Mouse (Mus musculus): ENCODE measurements around the gene Tpx2. TPM values are rescaled to one million over a fixed set of nuclear protein-coding genes. Genes with fewer than 3 reads are reported as not detected.

The Tpx2 gene
- total and polyA plus RNA-seq, 2 experiments from 2014 or later, result 8.1 to 14.3 TPM

DNA sequence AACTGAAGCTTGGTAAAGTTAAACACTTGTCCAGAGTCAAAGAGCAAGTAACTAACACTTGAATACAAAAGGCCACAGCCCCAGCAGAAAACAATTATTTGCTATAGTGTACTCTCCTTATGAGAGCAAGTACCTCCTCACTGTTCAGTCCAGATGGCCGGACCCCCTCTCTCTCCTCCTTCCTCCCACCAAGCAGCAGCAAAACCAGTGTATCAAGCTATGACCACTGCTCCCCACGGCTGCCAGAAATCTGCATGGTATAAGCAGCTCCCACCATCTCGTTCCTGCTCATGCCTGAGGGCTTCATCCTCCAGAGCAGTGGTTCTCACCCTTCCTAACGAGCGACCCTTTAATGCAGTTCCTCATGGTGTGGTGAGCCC, 42.7 kb upstream of the Tpx2 start:
- DNase-seq (ENCODE audit: low spot score) (no peak), ATAC-seq (0 out of 2 replicates have a peak, but pooled peaks have one; percentile 11)
- Histone ChIP-seq H3K4me1 (ENCODE audit: insufficient read depth, low read length) (0 out of 2 replicates have a peak, but pooled peaks cover 8% of the 10 kb centered on the region), H3K27me3 (ENCODE audit: insufficient read depth, low read length) (no peaks in the 10 kb centered on the region), H3K4me3 (ENCODE audit: low read length) (no peak overlapping the region), H3K4me2 (ENCODE audit: low read depth, low read length) (no peak overlapping the region), H3K9me3 (ENCODE audit: low read length) (no peaks in the 10 kb centered on the region), H3K9ac (replicated peaks; ENCODE audit: low read length) (no peak overlapping the region), H3K27ac (peak overlapping the region; percentile 52; the same call in 1 of the 2 replicates), H3K36me3 (ENCODE audit: insufficient read depth, low read length) (no peaks in the 10 kb centered on the region)
- 45% methylated on average over 5 of the region's 5 CpGs for WGBS
- no peak for TF ChIP-seq CTCF (IDR thresholded peaks at IDR 0.05; ENCODE audit: low read depth)

DNA sequence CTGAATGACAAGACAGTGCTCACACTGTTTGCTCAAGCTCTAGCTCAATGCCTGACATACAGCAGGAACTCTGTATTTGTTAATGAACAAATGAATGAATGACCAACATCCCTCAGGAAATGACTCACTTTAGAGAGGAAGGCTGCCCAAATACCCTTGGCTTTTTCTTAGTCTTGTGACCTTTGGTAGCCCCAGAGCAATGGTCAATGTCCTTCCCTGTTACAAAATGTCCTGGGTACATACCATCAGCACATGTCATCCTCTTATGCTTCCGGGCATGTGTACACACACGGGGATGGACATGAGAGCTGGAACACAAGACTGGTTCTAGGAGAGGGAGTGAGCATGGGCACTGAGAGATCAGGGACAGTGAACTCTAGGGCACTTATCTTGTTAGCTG, 41.7 kb upstream of the Tpx2 start:
- Histone ChIP-seq H3K4me1 (ENCODE audit: insufficient read depth, low read length) (0 out of 2 replicates have a peak, but pooled peaks cover 8% of the 10 kb centered on the region), H3K36me3 (ENCODE audit: insufficient read depth, low read length) (no peaks in the 10 kb centered on the region), H3K9ac (replicated peaks; ENCODE audit: low read length) (no peak overlapping the region), H3K9me3 (ENCODE audit: low read length) (no peaks in the 10 kb centered on the region), H3K4me2 (ENCODE audit: low read depth, low read length) (no peak overlapping the region), H3K27me3 (ENCODE audit: insufficient read depth, low read length) (no peaks in the 10 kb centered on the region), H3K27ac (no peak overlapping the region), H3K4me3 (ENCODE audit: low read length) (no peak overlapping the region)
- DNase-seq (ENCODE audit: low spot score), result no peak
- 87% methylated on average over 2 of the region's 2 CpGs for WGBS
- ATAC-seq, result no peak
- no peak for TF ChIP-seq CTCF (IDR thresholded peaks at IDR 0.05; ENCODE audit: low read depth)

DNA sequence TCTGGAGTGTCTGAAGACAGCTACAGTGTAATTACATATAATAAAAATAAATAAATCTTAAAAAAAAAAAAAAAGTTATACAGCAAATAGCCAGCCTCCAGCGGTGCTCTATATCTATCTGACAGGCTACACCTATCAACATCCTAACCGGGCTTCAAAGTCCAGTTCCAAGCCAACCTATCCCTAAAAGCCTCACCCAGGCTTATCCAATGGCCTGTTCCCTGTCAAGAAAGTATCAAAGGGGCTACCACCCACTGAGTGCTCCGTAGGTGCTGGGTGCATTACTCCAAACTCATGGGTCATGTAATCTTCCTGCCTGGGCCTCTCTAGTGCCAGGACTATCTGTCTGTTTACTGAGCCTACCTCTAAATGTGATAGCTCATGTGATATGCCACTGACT, 39.6 kb upstream of the Tpx2 start:
- Histone ChIP-seq H3K27me3 (ENCODE audit: insufficient read depth, low read length) (no peaks in the 10 kb centered on the region), H3K9me3 (ENCODE audit: low read length) (no peaks in the 10 kb centered on the region), H3K4me3 (ENCODE audit: low read length) (no peak overlapping the region), H3K27ac (no peak overlapping the region), H3K36me3 (ENCODE audit: insufficient read depth, low read length) (no peaks in the 10 kb centered on the region), H3K4me1 (ENCODE audit: insufficient read depth, low read length) (0 out of 2 replicates have a peak, but pooled peaks cover 8% of the 10 kb centered on the region), H3K9ac (replicated peaks; ENCODE audit: low read length) (no peak overlapping the region), H3K4me2 (ENCODE audit: low read depth, low read length) (no peak overlapping the region)
- TF ChIP-seq CTCF (IDR thresholded peaks at IDR 0.05; ENCODE audit: low read depth), result no peak
- 89% methylated on average over 3 of the region's 3 CpGs for WGBS
- DNase-seq (ENCODE audit: low spot score) (no peak), ATAC-seq (no peak)

DNA sequence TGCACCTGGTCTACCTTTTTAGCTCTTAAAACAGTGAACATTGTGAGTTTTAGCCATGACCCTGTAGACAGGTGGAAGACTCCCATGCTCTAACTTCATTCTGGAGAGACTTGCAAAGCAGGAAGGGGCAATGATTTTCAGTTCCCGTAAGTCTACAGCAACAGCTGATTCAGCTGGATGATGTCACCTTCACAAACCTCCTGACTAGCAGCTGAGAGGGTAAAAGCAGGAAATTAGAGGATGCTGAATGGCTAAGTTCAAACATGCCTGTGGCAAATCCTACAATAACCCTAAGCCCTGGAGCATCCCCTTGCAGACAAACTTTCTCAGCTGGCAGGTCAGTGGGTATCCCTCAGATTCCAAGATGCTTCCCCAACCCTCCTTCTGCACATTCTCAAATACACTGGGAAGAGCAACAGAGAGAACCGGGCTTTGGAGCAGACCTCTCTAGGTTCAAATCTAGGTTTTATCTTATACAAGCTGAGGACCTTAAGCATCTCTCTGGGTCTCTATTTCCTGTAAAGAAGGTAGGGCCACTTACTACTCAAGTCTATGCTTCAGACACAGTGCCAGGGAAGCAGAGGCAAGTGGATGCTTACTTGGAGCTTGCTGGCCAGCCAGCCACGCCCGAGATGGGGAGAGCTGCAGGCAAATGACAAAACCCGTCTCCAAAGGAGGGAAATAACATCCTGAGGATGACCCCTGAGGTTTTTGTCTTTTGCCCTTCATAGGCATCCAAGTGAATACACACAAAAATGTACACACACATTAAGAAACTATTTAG, 37.4 kb upstream of the Tpx2 start:
- H3K27ac ChIP-seq, result no peak overlapping the region
- no peak overlapping the region for H3K4me2 ChIP-seq (ENCODE audit: low read depth, low read length)
- H3K4me3 ChIP-seq (ENCODE audit: low read length), result no peak overlapping the region
- no peak for TF ChIP-seq CTCF (IDR thresholded peaks at IDR 0.05; ENCODE audit: low read depth)
- no peak for DNase-seq (ENCODE audit: low spot score)
- no peaks in the 10 kb centered on the region for H3K36me3 ChIP-seq (ENCODE audit: insufficient read depth, low read length)
- WGBS, result 86% methylated on average over 5 of the region's 5 CpGs
- H3K9me3 ChIP-seq (ENCODE audit: low read length), result no peaks in the 10 kb centered on the region
- no peak for ATAC-seq
- H3K27me3 ChIP-seq (ENCODE audit: insufficient read depth, low read length), result no peaks in the 10 kb centered on the region
- H3K4me1 ChIP-seq (ENCODE audit: insufficient read depth, low read length), result no peaks in the 10 kb centered on the region
- H3K9ac ChIP-seq (replicated peaks; ENCODE audit: low read length), result no peak overlapping the region

DNA sequence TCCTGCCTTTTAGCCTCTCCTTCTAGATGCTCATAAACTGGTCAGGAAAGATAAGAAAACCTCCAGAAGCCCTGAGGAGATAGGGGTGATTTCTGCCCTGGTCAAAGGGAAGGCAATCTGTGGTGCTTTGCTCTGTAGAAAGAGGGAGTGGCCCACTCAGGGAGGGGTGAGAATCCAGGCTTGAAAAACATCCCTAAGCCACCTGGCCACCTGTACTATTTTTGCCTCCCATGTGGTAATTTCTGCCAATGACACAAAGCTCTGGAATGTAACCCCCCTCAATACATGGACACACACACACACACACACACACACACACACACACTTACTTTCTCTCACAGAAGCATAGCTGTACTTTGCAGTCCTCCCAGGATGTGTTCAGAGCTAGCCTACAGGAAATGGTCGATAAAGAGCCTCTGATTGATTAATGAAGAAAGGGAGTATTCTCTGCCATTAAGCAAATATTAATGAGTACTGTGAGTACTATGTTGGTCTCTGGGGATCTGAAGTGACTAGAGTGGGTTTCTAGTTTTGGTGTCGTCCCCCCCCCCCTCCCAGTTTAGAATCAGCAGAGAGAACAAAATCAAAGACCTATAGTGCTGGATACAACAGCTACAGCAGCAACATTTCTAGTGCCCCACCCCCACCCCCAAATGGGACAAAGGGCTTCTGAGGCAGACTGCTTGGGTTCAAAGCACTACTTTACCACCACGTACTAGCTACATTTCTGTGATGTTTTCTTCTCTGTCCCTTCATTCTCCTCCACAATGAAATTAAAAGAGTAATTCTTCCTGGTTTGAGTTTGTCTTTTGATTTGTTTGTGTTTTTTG, 36.2 kb upstream of the Tpx2 start:
- no peak for TF ChIP-seq CTCF (IDR thresholded peaks at IDR 0.05; ENCODE audit: low read depth)
- Histone ChIP-seq H3K4me3 (ENCODE audit: low read length) (no peak overlapping the region), H3K27me3 (ENCODE audit: insufficient read depth, low read length) (no peaks in the 10 kb centered on the region), H3K4me2 (ENCODE audit: low read depth, low read length) (no peak overlapping the region), H3K4me1 (ENCODE audit: insufficient read depth, low read length) (peaks cover 3% of the 10 kb centered on the region; the same call in 1 of the 2 replicates), H3K9me3 (ENCODE audit: low read length) (no peaks in the 10 kb centered on the region), H3K27ac (no peak overlapping the region), H3K36me3 (ENCODE audit: insufficient read depth, low read length) (no peaks in the 10 kb centered on the region), H3K9ac (replicated peaks; ENCODE audit: low read length) (no peak overlapping the region)
- WGBS, result 53% methylated on average over 3 of the region's 3 CpGs
- ATAC-seq, result no peak
- no peak for DNase-seq (ENCODE audit: low spot score)

DNA sequence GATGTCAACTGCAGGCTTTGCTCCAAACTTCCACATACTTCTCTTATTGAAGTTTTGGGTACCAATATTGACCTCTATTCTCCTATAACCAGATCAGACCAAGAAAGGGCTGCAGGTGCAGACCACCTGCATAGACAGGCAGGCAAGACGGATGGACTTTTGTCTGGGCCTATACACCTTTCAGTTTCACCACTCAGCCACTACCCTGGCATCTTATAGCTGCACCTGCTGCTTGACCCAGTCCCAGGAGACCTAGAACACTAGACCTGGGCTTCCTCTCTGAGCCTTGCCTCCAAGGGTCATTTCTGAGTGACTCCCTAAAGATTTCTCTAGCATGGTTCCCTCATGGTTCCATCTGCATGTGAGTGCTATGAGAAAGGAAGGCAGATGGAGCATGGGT, 34.5 kb upstream of the Tpx2 start:
- TF ChIP-seq CTCF (IDR thresholded peaks at IDR 0.05; ENCODE audit: low read depth), result no peak
- Histone ChIP-seq H3K4me3 (ENCODE audit: low read length) (no peak overlapping the region), H3K4me1 (ENCODE audit: insufficient read depth, low read length) (peaks cover 14% of the 10 kb centered on the region), H3K27ac (no peak overlapping the region), H3K36me3 (ENCODE audit: insufficient read depth, low read length) (no peaks in the 10 kb centered on the region), H3K27me3 (ENCODE audit: insufficient read depth, low read length) (no peaks in the 10 kb centered on the region), H3K9me3 (ENCODE audit: low read length) (no peaks in the 10 kb centered on the region), H3K9ac (replicated peaks; ENCODE audit: low read length) (no peak overlapping the region), H3K4me2 (ENCODE audit: low read depth, low read length) (no peak overlapping the region)
- DNase-seq (ENCODE audit: low spot score), result no peak
- ATAC-seq, result no peak
- WGBS, result 96% methylated on average over 1 of the region's 1 CpGs

Data from hindbrain, postnatal 0 days (tissue).